Mouse (Mus musculus) ES-E14 (cell line): ENCODE results near the gene Mpnd. TPM values are rescaled to one million over a fixed set of nuclear protein-coding genes. Genes with fewer than 3 reads are reported as not detected.

Source experiments
- DNase-seq: peaks from one replicate; pipeline ENCODE4 v3.0.0-alpha.2; 2013; ENCODE audit warnings: low read depth, low spot score
- H3K27ac ChIP-seq: 2 replicates; pipeline ENCODE4 v1.5.1; 2012; ENCODE audit warnings: low read depth, mild to moderate bottlenecking, low read length, moderate library complexity, mixed read lengths; ENCODE audit not compliant: poor library complexity, insufficient read depth, severe bottlenecking
- H3K36me3 ChIP-seq: 2 replicates; pipeline ENCODE4 v1.6.1; 2012; ENCODE audit warnings: mild to moderate bottlenecking, low read length, moderate library complexity, mixed read lengths; ENCODE audit not compliant: control insufficient read depth, poor library complexity, insufficient read depth, severe bottlenecking
- H3K4me1 ChIP-seq, 2 experiments: fragments of 150-350 bp in 1 of 2; sonication (generic) in 1 of 2; 2 replicates each; pipeline ENCODE4 v1.6.1; 2012; ENCODE audit warnings: low read length in 2 of 2, mild to moderate bottlenecking in 1 of 2, mixed read lengths in 1 of 2; ENCODE audit not compliant: control insufficient read depth in 2 of 2, insufficient read depth in 2 of 2, poor library complexity in 1 of 2
- H3K4me3 ChIP-seq, 2 experiments: fragments of 150-350 bp in 1 of 2; sonication (generic) in 1 of 2; 2 replicates each; pipeline ENCODE4 v1.5.1; 2012; ENCODE audit warnings: low read length in 2 of 2, low read depth in 1 of 2, mild to moderate bottlenecking in 1 of 2, mixed read lengths in 1 of 2; ENCODE audit not compliant: insufficient read depth in 1 of 2, poor library complexity in 1 of 2, severe bottlenecking in 1 of 2
- H3K9ac ChIP-seq: 2 replicates; pipeline ENCODE4 v1.6.1; 2012; ENCODE audit warnings: low read depth, mild to moderate bottlenecking, low read length, mixed read lengths; ENCODE audit not compliant: poor library complexity, insufficient read depth, severe bottlenecking
- H3K9me3 ChIP-seq: fragments of 150-350 bp; sonication (generic); 2 replicates; pipeline ENCODE4 v1.6.1; 2012; ENCODE audit warnings: low read depth, mild to moderate bottlenecking, low read length; ENCODE audit not compliant: control insufficient read depth, insufficient read depth
- CHD2 ChIP-seq: IDR thresholded peaks from 2 replicates; pipeline ENCODE4 v1.6.1; 2014; ENCODE audit warnings: mild to moderate bottlenecking, low read depth, low read length, inconsistent platforms
- HCFC1 ChIP-seq: IDR thresholded peaks from 2 replicates; pipeline ENCODE4 v1.6.1; 2012; ENCODE audit warnings: low read length, inconsistent platforms, borderline replicate concordance; ENCODE audit not compliant: insufficient read depth
- MAFK ChIP-seq: IDR thresholded peaks from 2 replicates; pipeline ENCODE4 v1.6.1; 2014; ENCODE audit warnings: mild to moderate bottlenecking, low read depth, low read length, inconsistent platforms; ENCODE audit not compliant: insufficient read depth
- ZC3H11A ChIP-seq: IDR thresholded peaks from 2 replicates; pipeline ENCODE4 v1.6.1; 2012; ENCODE audit warnings: low read depth, mild to moderate bottlenecking, inconsistent platforms, low read length, borderline replicate concordance
- ZNF384 ChIP-seq: IDR thresholded peaks from 2 replicates; pipeline ENCODE4 v1.6.1; 2012; ENCODE audit warnings: low read depth, low read length, inconsistent platforms
- in situ Hi-C, 2 experiments: fragments of 600-800 bp; cut with MboI; formaldehyde crosslinking; loops; one replicate each; pipeline ENCODE4 v1.15.1; 2025; ENCODE audit warnings: low sequenced_read_pairs in 2 of 2, inconsistent platforms in 1 of 2; ENCODE audit not compliant: unreplicated experiment in 2 of 2
- total RNA-seq: library from RNA; depleted of rRNA; stranded (reverse); fragments of 300-350 nt; gene quantifications from 2 replicates; pipeline ENCODE4 v1.2.3, GENCODE M21; 2012

Gene Mpnd
- total RNA-seq, 1 experiment = 39.0 TPM

GRCm38 (mm10) chr17:56015293-56015692 is 9.8 kb downstream of the Mpnd start:
- peaks cover 59% of the 10 kb centered on the region for H3K36me3 ChIP-seq
- in situ Hi-C loops = no loop called here
- TF ChIP-seq ZC3H11A (no peak), HCFC1 (no peak), MAFK (no peak), ZNF384 (no peak), CHD2 (no peak)
- DNase-seq = no peak
- H3K4me1 ChIP-seq = peaks cover 0 to 2% of the 10 kb centered on the region in 2 experiments; a peak in 1 of 4 replicates
- H3K27ac ChIP-seq = no peak overlapping the region
- no peak overlapping the region for H3K9ac ChIP-seq
- H3K9me3 ChIP-seq = no peaks in the 10 kb centered on the region
- H3K4me3 ChIP-seq = no peak overlapping the region

GRCm38 (mm10) chr17:56016382-56016781 is 10.9 kb downstream of the Mpnd start:
- no peak overlapping the region for H3K27ac ChIP-seq
- in situ Hi-C loops = no loop called here
- H3K9me3 ChIP-seq = no peaks in the 10 kb centered on the region
- no peak overlapping the region for H3K4me3 ChIP-seq
- DNase-seq = no peak
- TF ChIP-seq ZC3H11A (no peak), ZNF384 (no peak), HCFC1 (no peak), CHD2 (no peak), MAFK (no peak)
- H3K4me1 ChIP-seq = peaks cover 0 to 2% of the 10 kb centered on the region in 2 experiments; a peak in 1 of 4 replicates
- H3K9ac ChIP-seq = no peak overlapping the region
- peaks cover 61% of the 10 kb centered on the region for H3K36me3 ChIP-seq

GRCm38 (mm10) chr17:56016793-56017785 is 11.6 kb downstream of the Mpnd start:
- H3K4me1 ChIP-seq = peaks cover 0 to 2% of the 10 kb centered on the region in 2 experiments; a peak in 1 of 4 replicates
- DNase-seq = no peak
- TF ChIP-seq CHD2 = no peak
- H3K9me3 ChIP-seq = no peaks in the 10 kb centered on the region
- no peak overlapping the region for H3K27ac ChIP-seq
- H3K4me3 ChIP-seq = no peak overlapping the region
- H3K36me3 ChIP-seq = peaks cover 55% of the 10 kb centered on the region
- in situ Hi-C loops = no loop called here
- no peak overlapping the region for H3K9ac ChIP-seq

- in situ Hi-C loops = no loop called here
- no peak overlapping the region for H3K27ac ChIP-seq
- TF ChIP-seq ZC3H11A = no peak
- TF ChIP-seq MAFK = no peak
- TF ChIP-seq HCFC1 = no peak
- TF ChIP-seq ZNF384 = no peak
- TF ChIP-seq CHD2 = no peak
- H3K4me1 ChIP-seq = peaks cover 0 to 2% of the 10 kb centered on the region in 2 experiments; a peak in 1 of 4 replicates
- peaks cover 51% of the 10 kb centered on the region for H3K36me3 ChIP-seq
- no peak overlapping the region for H3K9ac ChIP-seq
- no peak for DNase-seq
- H3K9me3 ChIP-seq = no peaks in the 10 kb centered on the region
- no peak overlapping the region for H3K4me3 ChIP-seq
Observed at GRCm38 (mm10) chr17:56017848-56018247, 12.3 kb downstream of the Mpnd start.
